Mouse (Mus musculus): Measurements from ENCODE around the gene Optn.

The Optn gene

GRCm38 (mm10) chr2:5061133-5061708 is 2.6 kb downstream of the Optn start:
- no peak for DNase-seq (ENCODE audit: low spot score in 2 of 2)

DNA sequence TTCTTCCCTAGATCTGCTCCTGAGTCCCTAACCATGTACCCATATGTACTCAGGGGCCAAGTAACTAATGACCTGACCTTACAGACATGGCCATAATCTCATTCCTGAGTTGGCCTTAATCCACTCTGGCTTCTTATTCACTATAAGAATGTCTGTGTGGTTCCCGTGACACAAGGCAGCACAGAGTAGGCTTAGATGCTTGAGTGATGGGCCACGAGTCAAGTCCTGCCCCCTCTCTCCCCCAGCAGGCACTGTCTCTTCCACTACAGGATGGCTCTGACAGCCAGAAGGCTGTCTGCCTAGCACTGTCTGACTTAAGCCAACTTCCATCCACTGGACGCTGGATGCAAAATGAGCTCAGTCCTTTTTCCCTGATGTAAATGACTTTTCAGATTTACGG is 3.9 kb downstream of the Optn start:
- DNase-seq (ENCODE audit: low spot score in 2 of 2): no peak

GRCm38 (mm10) chr2:5058436-5058835 is 5.4 kb downstream of the Optn start:
- DNase-seq (ENCODE audit: low spot score in 2 of 2): no peak

DNA sequence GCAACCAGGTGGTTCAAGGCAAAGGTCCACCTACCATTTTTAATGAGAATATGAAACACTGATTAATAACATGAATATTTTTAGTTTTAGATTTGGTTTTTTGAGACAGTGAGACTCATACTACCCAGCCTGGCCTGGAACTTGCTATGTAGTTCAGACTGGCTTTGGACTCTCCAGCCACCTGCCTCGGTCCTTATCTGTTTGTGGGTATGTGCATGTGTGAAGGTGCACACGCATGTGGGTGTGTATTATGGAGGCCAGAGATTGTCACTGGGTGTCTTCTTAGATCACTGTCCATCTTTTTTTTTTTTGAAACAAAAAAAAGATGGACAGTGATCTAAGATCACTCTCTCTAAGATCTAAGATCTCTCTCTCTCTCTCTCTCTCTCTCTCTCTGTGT is 13.3 kb downstream of the Optn start:
- no peak for DNase-seq (ENCODE audit: low spot score in 2 of 2)

DNA sequence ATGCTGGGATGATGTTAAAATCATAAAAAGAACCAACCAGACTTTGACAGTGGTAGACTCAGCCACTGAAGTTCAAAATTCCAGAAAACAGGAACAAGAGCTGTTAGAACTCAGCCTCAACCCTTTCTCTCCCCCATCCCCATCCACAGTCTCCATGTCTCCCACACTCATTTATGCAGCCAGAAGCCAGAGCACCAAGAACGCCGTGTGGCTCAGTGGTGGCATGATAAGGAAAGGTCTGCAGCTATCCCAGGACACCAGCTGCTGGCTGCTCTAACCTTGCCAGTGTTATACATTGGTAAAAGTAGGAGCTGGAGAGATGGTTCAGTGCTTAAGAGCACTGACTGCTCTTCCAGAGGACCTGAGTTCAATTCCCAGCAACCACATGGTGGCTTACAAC is 16.8 kb downstream of the Optn start:
- DNase-seq (ENCODE audit: low spot score in 2 of 2): no peak

DNA sequence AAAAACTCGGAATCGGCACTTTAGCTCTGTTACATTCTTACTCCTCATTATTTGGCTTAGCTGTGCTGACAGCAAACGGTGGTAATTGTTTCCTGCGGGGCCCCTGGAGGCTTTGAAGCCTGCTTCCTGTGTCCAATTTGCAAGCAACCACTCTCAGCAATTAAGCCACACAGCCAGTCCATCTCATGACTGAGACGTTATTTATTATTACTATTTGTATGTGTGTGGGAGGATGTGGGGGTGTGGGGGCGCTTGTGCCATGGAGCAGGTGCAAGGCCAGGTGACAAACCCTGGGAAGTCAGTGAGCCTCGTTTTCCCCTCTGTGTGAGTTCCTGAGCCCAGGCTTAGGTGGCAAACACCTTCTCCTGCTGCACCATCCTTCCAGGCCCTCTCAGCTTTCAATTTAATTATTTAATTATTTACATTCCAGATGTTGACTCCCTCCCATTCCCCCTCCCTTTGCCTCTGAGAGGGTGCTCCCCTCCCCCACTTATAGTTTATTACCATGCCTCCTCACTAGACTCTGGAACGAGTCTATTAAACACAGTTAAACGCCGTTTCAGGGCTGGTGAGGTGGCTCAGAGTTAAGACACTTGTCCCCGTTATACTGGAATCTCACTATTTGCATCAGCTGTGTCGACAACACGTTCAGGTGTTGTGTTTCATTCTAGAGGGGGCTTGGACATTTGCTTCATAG is 18.4 kb downstream of the Optn start:
- DNase-seq (ENCODE audit: low spot score in 2 of 2): no peak

- no peak for DNase-seq (ENCODE audit: low spot score in 2 of 2)
Measured at GRCm38 (mm10) chr2:5044321-5044720, 19.5 kb downstream of the Optn start.

DNA sequence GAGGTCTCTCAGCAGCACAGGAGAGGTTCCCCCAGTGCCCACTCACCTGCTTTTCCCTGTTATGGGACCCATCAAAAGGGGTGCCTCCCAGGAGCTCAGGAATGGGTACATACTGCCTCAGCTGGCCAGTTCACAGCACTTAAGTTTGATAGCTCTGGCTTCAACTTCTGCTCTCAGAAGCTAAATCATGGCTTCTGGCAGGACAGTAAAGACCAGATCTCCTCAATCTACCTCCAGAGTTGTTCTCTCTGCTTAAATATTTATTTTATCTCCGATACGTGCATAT is 20.4 kb downstream of the Optn start:
- DNase-seq (ENCODE audit: low spot score in 2 of 2): no peak

DNA sequence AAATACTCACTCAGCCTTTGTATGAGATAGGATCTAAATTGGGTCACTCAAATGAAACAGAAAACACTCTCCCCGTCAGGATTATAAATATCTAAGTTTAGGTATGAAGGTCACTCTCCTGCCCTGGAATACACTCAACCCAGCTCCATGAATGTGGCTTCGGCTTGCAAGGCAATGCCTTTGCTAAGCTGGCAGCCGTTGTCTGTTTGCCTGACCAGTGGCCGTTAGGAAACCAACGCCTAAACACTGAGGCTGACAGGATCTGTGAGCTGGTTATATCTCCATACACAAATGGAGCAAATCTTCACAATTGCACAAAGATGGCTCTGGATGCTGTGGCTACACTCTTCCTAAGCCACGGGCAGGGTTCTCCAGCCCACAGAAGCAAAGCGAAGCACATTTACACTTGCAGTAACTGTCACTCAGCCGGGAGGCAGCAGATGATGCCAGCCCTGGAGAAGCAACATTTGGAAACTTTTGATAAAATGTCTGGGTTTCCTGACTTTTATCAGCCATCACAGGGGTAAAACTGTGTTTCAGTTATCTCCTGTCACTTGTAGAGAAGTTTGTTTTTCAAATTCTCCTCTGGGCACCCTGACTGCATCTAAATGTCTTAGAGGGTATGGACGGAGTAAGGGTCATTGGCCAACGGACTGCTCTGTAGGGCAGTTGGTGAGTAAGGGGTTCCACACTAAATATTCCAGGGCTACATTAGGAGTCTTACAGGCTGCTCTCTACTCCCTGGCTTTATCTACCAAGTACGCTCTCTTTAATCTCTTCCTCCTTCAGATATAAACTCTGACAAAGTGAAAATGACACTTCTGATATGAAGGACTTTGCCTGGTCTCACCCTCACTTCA is 21.0 kb downstream of the Optn start:
- DNase-seq (ENCODE audit: low spot score in 2 of 2): no peak

DNA sequence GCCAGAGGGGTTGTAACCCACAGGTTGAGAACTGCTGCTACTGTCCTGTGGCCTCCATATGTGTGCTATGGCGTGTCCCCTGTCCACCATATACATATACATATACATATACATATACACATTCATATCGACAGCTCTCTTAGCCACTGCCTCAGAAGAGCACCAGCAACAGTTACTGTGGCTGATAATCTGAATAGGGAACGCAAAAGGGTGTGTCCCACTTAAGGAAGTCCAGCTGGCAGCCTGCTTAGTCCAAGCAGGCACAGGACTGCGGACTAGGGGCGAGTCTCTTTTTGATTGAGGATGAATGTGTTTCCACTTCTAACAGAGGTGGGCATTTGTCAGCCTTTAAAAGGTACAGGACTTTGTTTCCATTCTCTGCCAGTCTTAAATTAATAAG is 22.0 kb downstream of the Optn start:
- DNase-seq (ENCODE audit: low spot score in 2 of 2): no peak

- DNase-seq (ENCODE audit: low spot score in 2 of 2): no peak
Measured at GRCm38 (mm10) chr2:5040281-5041161, 23.3 kb downstream of the Optn start.

DNA sequence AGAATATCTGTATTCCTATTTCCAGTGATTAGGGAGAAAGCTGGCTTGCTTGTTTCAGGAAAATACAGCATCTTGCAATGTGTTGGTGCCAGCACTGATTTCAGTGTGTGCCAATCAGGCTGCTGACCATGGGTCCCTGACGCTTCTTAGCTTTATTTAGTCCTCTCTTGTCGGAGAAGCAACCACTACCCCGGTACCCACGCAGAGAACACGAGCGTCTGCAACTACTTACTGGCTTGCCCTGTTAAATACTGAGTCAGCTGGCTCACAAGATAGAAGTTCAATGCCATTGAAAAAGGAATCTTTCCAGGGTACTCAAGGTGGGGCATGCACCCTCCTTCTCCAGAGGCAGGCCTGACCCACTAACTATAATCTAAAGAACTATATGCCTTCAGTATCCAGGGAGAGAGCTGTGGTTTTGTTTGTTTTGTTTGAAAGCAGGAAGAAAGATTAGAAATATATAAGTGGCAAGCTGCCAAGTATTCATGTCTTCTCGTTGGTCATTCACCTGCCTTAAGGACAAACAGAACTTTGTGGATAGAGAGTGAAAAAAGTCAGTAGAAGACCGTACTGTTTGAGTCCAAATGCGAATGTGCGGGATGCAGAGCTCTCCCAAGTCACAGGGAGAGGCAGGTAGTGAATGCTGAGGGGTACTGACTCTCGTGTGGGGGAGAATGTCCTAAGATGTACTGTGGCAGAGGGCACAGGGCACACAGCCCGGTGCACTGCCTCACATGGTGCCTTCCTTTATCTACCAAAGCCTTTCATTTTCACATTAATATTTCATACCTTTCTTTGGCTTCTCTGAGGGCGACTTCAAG is 24.3 kb downstream of the Optn start:
- no peak for DNase-seq (ENCODE audit: low spot score in 2 of 2)

- DNase-seq (ENCODE audit: low spot score in 2 of 2): no peak
Measured at GRCm38 (mm10) chr2:5038320-5038719, 25.5 kb downstream of the Optn start.

GRCm38 (mm10) chr2:5037390-5037789 is 26.5 kb downstream of the Optn start:
- no peak for DNase-seq (ENCODE audit: low spot score in 2 of 2)

GRCm38 (mm10) chr2:5036411-5037076 is 27.3 kb downstream of the Optn start:
- no peak for DNase-seq (ENCODE audit: low spot score in 2 of 2)

- no peak for DNase-seq (ENCODE audit: low spot score in 2 of 2)
Measured at GRCm38 (mm10) chr2:5035241-5035640, 28.6 kb downstream of the Optn start.

DNA sequence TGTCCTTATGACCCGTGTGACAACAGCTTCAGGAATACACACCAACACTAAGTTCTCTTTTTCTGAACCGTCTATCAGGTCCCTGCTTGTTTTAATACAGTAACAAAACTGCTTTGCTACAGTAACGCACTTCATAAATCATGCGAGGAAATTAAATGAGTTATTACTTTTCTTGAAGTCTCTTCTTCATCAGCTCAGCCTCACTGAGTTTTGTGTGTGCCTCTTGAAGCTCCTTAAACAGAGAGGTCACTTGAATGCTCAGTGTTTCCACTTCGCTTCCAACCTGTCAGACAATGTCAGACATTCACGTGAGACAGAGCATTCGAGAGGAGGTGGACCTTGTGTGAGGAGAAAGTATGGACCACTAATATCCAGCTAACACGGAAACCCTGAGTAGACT is 29.1 kb downstream of the Optn start:
- no peak for DNase-seq (ENCODE audit: low spot score in 2 of 2)

DNA sequence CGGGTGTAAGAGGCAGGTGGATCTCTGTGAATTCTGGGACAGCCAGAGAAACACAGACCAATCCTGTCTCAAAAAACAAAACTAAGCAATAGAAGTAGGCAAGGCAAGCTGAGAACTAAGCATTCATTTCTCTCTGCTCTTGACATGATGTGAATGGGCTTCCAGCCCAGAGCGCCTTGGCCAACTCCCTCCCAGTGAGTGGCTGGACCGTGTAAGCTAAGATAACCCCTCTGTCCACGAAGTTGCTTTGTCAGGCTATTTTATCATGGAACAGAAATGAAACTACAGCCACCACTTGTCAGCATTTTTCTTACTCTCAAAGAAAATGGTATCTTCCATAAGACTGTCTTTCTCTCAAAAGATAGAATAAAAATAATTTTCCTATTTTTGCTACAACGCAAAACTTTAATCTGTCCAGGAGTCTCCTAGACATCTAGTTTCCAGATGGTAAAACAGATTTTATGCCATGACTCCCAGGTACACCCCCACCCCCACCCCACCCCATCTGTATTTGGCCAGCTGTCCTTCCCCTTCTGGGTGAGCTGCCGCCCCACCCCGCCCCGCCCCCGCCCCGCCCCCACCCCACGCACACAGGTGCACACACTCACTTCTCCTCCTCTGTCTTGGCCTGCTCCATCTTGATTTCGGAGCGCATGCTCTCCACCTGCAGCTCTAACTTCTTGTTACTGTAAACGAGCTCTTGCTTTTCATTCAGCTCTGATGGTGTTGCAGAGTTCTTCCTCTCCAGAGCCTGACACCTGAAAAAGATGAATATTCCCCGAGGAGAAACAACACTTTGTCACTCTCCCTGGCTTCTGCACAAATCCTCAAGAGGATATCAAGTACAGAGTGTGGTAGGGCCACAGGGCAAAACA is 30.1 kb downstream of the Optn start:
- no peak for DNase-seq (ENCODE audit: low spot score in 2 of 2)

- no peak for DNase-seq (ENCODE audit: low spot score in 2 of 2)
Measured at GRCm38 (mm10) chr2:5032665-5033064, 31.2 kb downstream of the Optn start.

DNA sequence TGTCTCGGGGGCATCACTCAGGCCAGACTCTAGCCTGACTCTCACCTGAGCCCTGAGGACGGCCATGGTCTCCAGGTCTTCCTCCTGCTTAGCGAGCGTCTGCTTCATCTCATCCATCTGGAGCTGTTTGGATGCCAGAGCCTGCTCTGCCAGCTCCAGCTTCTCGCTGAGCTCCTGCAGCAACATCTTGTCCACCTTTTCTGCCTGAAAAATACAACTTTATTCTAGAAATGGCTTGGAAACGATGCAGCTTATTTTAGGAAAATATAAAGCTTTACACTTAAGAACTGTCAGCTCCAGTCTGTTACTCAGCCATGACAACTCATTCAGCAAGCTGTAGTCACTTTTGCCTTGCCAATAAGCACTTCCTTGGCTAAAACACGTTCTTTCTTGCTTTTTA is 32.6 kb downstream of the Optn start:
- DNase-seq (ENCODE audit: low spot score in 2 of 2): no peak
